Mouse (Mus musculus) kidney, postnatal 0 days (tissue): ENCODE results near the gene Ech1. TPM values are rescaled to one million over a fixed set of nuclear protein-coding genes. Genes with fewer than 3 reads are reported as not detected.

Experiments used
- ATAC-seq: fragments of 200-750 bp; cut with Nextera tagmentation; replicated peaks from 2 replicates; pipeline ENCODE4 v1.8.0; 2017; ENCODE audit warnings: low read depth, moderate number of reproducible peaks, moderate TSS enrichment, moderate library complexity; ENCODE audit not compliant: low FRiP score
- DNase-seq: peaks from one replicate; pipeline ENCODE4 v3.0.0-alpha.2; 2016; ENCODE audit warnings: low spot score
- H3K27ac ChIP-seq: fragments of 300-500 bp; sonication (generic); 2 replicates; pipeline ENCODE4 v1.5.1; 2014; ENCODE audit warnings: mild to moderate bottlenecking
- H3K27me3 ChIP-seq: fragments of 300-500 bp; sonication (generic); 2 replicates; pipeline ENCODE4 v1.6.1; 2014; ENCODE audit warnings: low read length, mixed read lengths; ENCODE audit not compliant: insufficient read depth
- H3K36me3 ChIP-seq: fragments of 300-500 bp; sonication (generic); 2 replicates; pipeline ENCODE4 v1.6.1; 2014; ENCODE audit warnings: low read length, mixed read lengths; ENCODE audit not compliant: insufficient read depth
- H3K4me1 ChIP-seq: fragments of 300-500 bp; sonication (generic); replicated peaks from 2 replicates; pipeline ENCODE4 v1.6.1; 2014; ENCODE audit warnings: antibody characterized with exemption, low read length, mixed read lengths; ENCODE audit not compliant: insufficient read depth
- H3K4me2 ChIP-seq: fragments of 300-500 bp; sonication (generic); 2 replicates; pipeline ENCODE4 v1.6.1; 2014; ENCODE audit warnings: mild to moderate bottlenecking, low read length, moderate library complexity, mixed read lengths
- H3K4me3 ChIP-seq: fragments of 300-500 bp; sonication (generic); replicated peaks from 2 replicates; pipeline ENCODE4 v1.5.1; 2014; ENCODE audit warnings: low read depth, low read length
- H3K9ac ChIP-seq: fragments of 300-500 bp; sonication (generic); 2 replicates; pipeline ENCODE4 v1.6.1; 2014; ENCODE audit warnings: low read depth, low read length
- H3K9me3 ChIP-seq: fragments of 300-500 bp; sonication (generic); replicated peaks from 2 replicates; pipeline ENCODE4 v1.6.1; 2016; ENCODE audit warnings: low read length, inconsistent platforms, mixed read lengths
- CTCF ChIP-seq: IDR thresholded peaks from 2 replicates; pipeline ENCODE4 v1.5.1; 2016; ENCODE audit warnings: antibody characterized with exemption, low read depth, mild to moderate bottlenecking, moderate library complexity
- WGBS: fragments of 180-500 bp; shearing (Covaris S2); extraction: QIAGEN DNeasy Blood & Tissue Kit; methylation state at CpG from one replicate; pipeline ENCODE4 v1.1.7; 2014; 5-methylcytosine and 5-hydroxymethylcytosine counted together
- polyA plus RNA-seq: library from polyadenylated mRNA; unstranded; fragments of >200 nt; fragmentation: Nextera tagmentation; extraction: Ambion mirVana; gene quantifications from 2 replicates; pipeline ENCODE4 v1.2.1, GENCODE M21; 2015

The Ech1 gene
- 330 and 348 TPM in 2 replicates for polyA plus RNA-seq

DNA sequence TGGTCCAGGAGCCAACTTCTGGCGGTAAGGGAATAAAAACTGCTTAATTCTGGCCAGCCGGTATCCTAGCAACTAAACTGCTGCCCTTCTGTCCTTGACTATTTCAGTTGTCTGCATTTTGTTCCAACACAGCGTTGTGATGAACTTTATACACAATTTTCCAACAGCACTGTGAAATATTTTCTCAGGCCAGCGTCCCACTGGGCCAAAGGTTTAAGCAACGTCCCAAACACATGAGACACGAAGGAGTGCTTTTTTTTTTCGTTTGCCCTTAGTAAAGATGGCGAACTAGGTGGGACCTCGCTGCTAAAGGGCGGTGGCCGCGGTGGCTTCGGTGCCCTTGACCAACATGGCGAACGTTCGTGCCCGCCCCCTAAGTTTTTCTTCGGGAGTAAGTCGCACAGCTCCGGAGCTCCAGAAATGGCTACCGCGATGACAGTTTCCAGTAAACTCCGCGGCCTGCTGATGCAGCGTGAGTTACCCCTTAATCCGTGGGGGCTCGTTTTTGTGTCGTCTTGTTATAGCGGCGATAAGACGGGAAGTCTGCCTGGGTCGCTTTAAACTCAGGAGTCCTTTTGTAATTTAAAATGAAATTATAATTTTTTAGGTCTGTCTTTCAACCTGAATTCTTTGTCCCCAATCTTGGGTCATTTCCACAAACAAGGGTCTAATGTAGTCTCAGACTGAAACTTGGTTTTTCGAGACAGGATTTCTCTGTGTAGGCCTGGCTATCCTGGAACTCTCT lies at the start of gene Ech1:
Gene Ech1, plus strand, starts transcription at position 277 of the 745 bp plus-strand sequence.
- peaks cover 32% of the 10 kb centered on the region for H3K36me3 ChIP-seq
- peaks cover 13% of the 10 kb centered on the region for H3K4me1 ChIP-seq
- peak within 1 kb of the TSS; percentile 39 for H3K4me3 ChIP-seq
- H3K9me3 ChIP-seq = no peaks in the 10 kb centered on the region
- peak; percentile 3; the same call in 1 of the 2 replicates for TF ChIP-seq CTCF
- H3K4me2 ChIP-seq = peak within 1 kb of the TSS; percentile 55
- 2% methylated on average over 33 of the region's 33 CpGs for WGBS
- H3K27me3 ChIP-seq = no peaks in the 10 kb centered on the region
- DNase-seq (peak; percentile 97), ATAC-seq (peak; percentile 80)
- peak within 1 kb of the TSS; percentile 65 for H3K9ac ChIP-seq
- H3K27ac ChIP-seq = peak within 1 kb of the TSS; percentile 92

DNA sequence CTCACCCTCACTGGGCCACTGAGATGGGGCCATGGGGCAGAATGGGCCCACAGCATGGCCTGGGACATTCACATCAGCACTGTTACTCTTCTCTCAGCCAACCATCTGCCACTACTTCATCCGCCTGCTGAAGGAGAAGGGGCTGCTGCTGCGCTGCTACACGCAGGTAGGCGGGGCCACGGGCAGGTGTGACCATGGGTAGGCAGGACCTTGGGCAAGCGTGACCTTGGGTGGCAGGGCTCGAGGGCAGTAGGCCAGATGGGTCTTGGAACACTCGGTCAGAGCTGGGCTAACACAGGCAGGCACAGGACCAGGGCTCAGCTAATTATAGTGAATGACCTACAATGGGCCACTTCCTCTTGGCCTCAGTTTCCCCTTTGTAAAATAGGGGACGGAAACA lies 46.2 kb upstream of the Ech1 start:
- H3K4me3 ChIP-seq = no peak overlapping the region
- no peak for TF ChIP-seq CTCF
- no peak for DNase-seq

DNA sequence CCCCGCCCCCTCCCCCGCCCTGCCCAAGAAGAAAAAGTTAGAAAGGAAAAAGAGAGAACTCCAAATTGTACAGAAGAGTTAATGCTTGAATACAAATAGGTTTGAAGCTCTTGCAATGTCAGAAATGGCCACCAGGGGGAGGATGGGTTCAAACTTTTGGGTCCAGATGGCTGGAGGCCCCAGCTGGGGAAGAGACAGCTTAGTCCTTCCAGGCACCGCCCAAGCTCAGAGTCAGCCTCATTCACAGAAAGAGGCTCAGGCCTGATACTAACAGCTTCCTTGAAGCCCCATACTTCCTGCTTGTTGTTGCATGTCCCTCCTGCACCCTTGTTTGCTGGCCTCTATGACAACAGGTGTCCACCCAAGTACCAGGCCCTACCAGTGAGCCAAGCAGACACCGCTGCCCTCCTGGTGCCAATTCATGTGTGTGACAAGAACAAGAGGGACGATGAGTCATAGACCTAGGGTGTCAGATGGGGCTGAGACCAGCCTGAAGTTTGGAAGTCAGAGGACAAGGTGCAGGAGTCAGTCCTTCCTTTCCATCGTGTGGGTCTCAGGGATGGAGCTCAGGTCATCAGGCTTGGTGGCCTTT lies 44.9 kb upstream of the Ech1 start:
- no peak overlapping the region for H3K4me2 ChIP-seq
- ATAC-seq (peak; percentile 30; the same call in 1 of the 2 replicates), DNase-seq (peak; percentile 92)
- H3K27me3 ChIP-seq = no peaks in the 10 kb centered on the region
- no peak overlapping the region for H3K9ac ChIP-seq
- H3K27ac ChIP-seq = no peak overlapping the region; the same call in 1 of the 2 replicates
- H3K4me3 ChIP-seq = no peak overlapping the region
- H3K36me3 ChIP-seq = peaks cover 4% of the 10 kb centered on the region
- peak; percentile 87 for TF ChIP-seq CTCF
- 41% methylated on average over 6 of the region's 6 CpGs for WGBS
- no peaks in the 10 kb centered on the region for H3K9me3 ChIP-seq
- no peaks in the 10 kb centered on the region for H3K4me1 ChIP-seq

More for the DNA sequence above, 46.2 kb upstream of the Ech1 start:
- Histone ChIP-seq H3K4me1 (no peaks in the 10 kb centered on the region), H3K27ac (no peak overlapping the region), H3K27me3 (no peaks in the 10 kb centered on the region), H3K9ac (no peak overlapping the region), H3K36me3 (peaks cover 4% of the 10 kb centered on the region), H3K9me3 (no peaks in the 10 kb centered on the region), H3K4me2 (no peak overlapping the region)
- no peak for ATAC-seq
- WGBS = 83% methylated on average over 9 of the region's 9 CpGs

DNA sequence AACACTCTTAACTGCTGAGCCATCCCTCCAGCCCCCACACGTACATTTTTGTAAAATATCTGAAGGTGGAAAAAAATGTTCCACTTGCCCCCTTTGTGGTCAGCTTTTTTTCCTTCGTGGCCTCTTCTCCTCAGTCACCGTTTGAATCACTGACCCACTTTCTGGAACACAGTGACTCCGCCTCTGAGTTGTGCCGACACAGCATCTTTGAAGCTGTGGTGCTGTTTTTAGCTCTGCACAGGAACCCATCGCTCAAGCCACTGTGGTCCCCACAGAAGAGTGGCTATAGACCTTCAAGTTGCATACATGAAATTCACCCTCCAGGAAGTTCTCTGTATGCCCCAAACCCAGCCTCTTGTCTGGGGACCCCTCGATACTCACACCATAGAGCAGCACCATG lies 44.2 kb upstream of the Ech1 start:
- ATAC-seq (no peak), DNase-seq (no peak)
- Histone ChIP-seq H3K27ac (no peak overlapping the region), H3K4me2 (no peak overlapping the region), H3K9ac (no peak overlapping the region), H3K9me3 (no peaks in the 10 kb centered on the region), H3K36me3 (peaks cover 4% of the 10 kb centered on the region), H3K4me1 (no peaks in the 10 kb centered on the region), H3K27me3 (no peaks in the 10 kb centered on the region), H3K4me3 (no peak overlapping the region)
- WGBS = 71% methylated on average over 7 of the region's 7 CpGs
- TF ChIP-seq CTCF = no peak

DNA sequence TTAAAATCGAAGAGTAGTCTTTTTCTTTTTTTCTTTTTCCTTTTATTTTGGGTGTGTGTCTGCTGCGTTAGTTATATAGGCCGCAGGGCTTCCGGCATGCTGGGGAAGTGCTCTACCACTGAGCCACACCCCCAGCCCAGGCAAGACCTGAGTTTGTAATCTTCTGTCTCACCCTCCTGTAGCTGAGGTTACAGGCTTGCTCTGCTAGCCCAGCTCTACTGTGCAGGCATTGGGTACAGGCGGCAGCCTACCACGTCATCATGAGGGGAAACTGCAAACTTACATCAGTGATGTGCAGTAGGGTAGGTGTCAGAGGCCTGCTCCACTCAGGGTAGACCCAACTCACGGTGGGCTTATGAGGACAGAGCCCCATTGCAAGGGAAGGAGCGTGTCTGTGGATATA lies 43.8 kb upstream of the Ech1 start:
- Histone ChIP-seq H3K36me3 (peaks cover 4% of the 10 kb centered on the region), H3K9me3 (no peaks in the 10 kb centered on the region), H3K9ac (no peak overlapping the region), H3K4me2 (no peak overlapping the region), H3K27ac (no peak overlapping the region), H3K4me1 (no peaks in the 10 kb centered on the region), H3K4me3 (no peak overlapping the region), H3K27me3 (no peaks in the 10 kb centered on the region)
- no peak for TF ChIP-seq CTCF
- ATAC-seq (no peak), DNase-seq (no peak)
- 92% methylated on average over 8 of the region's 8 CpGs for WGBS

DNA sequence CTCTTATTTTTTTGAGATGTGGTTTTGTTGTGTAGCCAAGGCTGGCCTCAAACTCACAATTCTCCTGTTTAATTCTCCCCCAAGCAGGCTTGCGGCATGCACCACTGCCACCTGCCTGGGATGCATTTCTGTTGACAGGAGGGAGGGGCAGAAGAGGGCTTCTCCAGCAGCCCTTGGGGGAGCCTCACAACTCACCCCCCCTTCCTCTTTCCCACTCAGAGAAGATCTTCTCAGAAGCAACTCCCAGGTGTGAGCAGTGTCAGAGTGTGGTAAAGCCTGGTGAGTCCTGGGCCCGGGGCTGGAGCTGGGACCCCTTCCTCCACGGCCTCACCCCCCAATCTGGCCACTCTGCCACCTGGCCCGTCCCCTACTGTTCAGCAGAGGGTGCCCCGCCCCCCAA lies 39.9 kb upstream of the Ech1 start:
- 79% methylated on average over 5 of the region's 5 CpGs for WGBS
- DNase-seq (no peak), ATAC-seq (no peak)
- Histone ChIP-seq H3K4me3 (no peak overlapping the region), H3K9ac (no peak overlapping the region), H3K36me3 (no peaks in the 10 kb centered on the region), H3K4me1 (peaks cover 6% of the 10 kb centered on the region; the same call in 1 of the 2 replicates), H3K4me2 (no peak overlapping the region), H3K27me3 (no peaks in the 10 kb centered on the region), H3K9me3 (no peaks in the 10 kb centered on the region), H3K27ac (no peak overlapping the region)
- no peak for TF ChIP-seq CTCF
